Mouse (Mus musculus) G1E (cell line): Measurements from ENCODE around the gene Wfikkn2.

Experiments
- CTCF ChIP-seq: IDR thresholded peaks from 2 replicates; pipeline ENCODE4 v1.5.1; 2012; ENCODE audit warnings: low read depth, low read length, inconsistent platforms, mixed read lengths
- GATA1 ChIP-seq: IDR thresholded peaks from 2 replicates; pipeline ENCODE4 v1.6.1; 2012; ENCODE audit warnings: borderline replicate concordance, low read length, inconsistent platforms, mixed read lengths
- POLR2AphosphoS5 ChIP-seq: IDR thresholded peaks from 2 replicates; pipeline ENCODE4 v1.6.1; 2012; ENCODE audit warnings: low read depth, low read length, inconsistent platforms; ENCODE audit not compliant: insufficient replicate concordance
- TAL1 ChIP-seq: conservative IDR thresholded peaks from 2 replicates; pipeline ENCODE4 v1.6.1; 2012; ENCODE audit warnings: low read depth, low read length, inconsistent platforms, mixed read lengths

DNA sequence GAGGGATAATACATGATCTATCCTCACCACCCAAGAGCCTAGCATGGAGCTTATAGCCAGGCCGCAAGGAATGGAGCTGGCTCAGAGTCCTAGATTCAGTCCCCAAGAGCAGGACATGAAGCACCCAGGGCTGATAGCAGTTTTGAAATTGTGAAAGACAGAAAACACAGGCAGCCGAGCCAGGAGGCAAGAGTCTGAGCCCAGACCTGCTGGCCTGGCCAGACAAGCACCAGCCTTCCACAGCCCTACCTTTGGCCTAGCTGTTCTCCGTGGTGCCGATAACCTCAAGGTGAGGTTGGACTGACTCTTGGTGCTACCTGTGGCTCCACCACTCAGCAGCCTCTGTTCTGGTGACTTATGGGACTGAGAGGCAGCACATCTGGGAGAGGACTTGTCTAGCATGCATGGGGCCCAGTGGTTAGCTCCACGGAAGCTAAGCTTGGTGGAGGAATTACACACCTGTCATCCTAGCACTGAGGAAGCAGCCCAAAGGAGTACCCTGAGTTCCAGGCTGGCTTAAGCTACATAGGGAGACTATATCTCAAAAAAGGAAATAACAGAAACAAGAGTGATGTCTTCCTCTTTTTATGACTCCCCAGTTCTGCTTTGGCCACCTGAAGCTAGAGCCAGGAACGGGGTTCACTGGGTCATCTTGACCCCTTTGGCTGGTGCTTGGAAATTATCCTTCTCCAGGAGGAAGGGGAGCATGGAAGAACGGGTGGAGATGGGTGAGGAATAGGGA, 47.2 kb downstream of the Wfikkn2 start:
- TF ChIP-seq CTCF (no peak), POLR2AphosphoS5 (no peak), GATA1 (no peak), TAL1 (no peak)
